Mouse (Mus musculus): ENCODE measurements around the gene Lekr1.

Lekr1 gene

GRCm38 (mm10) chr3:65656451-65656850 is 9.6 kb upstream of the Lekr1 start:
- DNase-seq (ENCODE audit: low read depth, low spot score), result no peak

GRCm38 (mm10) chr3:65656902-65657660 is 8.9 kb upstream of the Lekr1 start:
- no peak for DNase-seq (ENCODE audit: low read depth, low spot score)

GRCm38 (mm10) chr3:65658081-65658612 is 7.9 kb upstream of the Lekr1 start:
- no peak for DNase-seq (ENCODE audit: low read depth, low spot score)

- peak; percentile 52 for DNase-seq (ENCODE audit: low read depth, low spot score)
These were observed 7.1 kb upstream of the Lekr1 start for GRCm38 (mm10) chr3:65658721-65659619.

- DNase-seq (ENCODE audit: low read depth, low spot score), result no peak
These were observed 6.5 kb upstream of the Lekr1 start for GRCm38 (mm10) chr3:65659620-65659932.

- no peak for DNase-seq (ENCODE audit: low read depth, low spot score)
These were observed 5.7 kb upstream of the Lekr1 start for GRCm38 (mm10) chr3:65660336-65660735.

GRCm38 (mm10) chr3:65661731-65662130 is 4.3 kb upstream of the Lekr1 start:
- no peak for DNase-seq (ENCODE audit: low read depth, low spot score)

GRCm38 (mm10) chr3:65663176-65663575 is 2.9 kb upstream of the Lekr1 start:
- DNase-seq (ENCODE audit: low read depth, low spot score), result no peak

GRCm38 (mm10) chr3:65670216-65670615 is 4.2 kb downstream of the Lekr1 start:
- no peak for DNase-seq (ENCODE audit: low read depth, low spot score)

GRCm38 (mm10) chr3:65673725-65674124 is 7.7 kb downstream of the Lekr1 start:
- DNase-seq (ENCODE audit: low read depth, low spot score), result no peak

- no peak for DNase-seq (ENCODE audit: low read depth, low spot score)
These were observed 14.6 kb downstream of the Lekr1 start for GRCm38 (mm10) chr3:65680612-65681011.

GRCm38 (mm10) chr3:65689705-65690104 is 23.7 kb downstream of the Lekr1 start:
- no peak for DNase-seq (ENCODE audit: low read depth, low spot score)

GRCm38 (mm10) chr3:65690850-65691249 is 24.8 kb downstream of the Lekr1 start:
- DNase-seq (ENCODE audit: low read depth, low spot score), result no peak

- no peak for DNase-seq (ENCODE audit: low read depth, low spot score)
These were observed 33.7 kb downstream of the Lekr1 start for GRCm38 (mm10) chr3:65699704-65700103.

- DNase-seq (ENCODE audit: low read depth, low spot score), result no peak
These were observed 48.3 kb downstream of the Lekr1 start for GRCm38 (mm10) chr3:65714372-65714771.

- no peak for DNase-seq (ENCODE audit: low read depth, low spot score)
These were observed 51.4 kb downstream of the Lekr1 start for GRCm38 (mm10) chr3:65717406-65717805.

GRCm38 (mm10) chr3:65722897-65723296 is 56.9 kb downstream of the Lekr1 start:
- no peak for DNase-seq (ENCODE audit: low read depth, low spot score)

GRCm38 (mm10) chr3:65723664-65724063 is 57.6 kb downstream of the Lekr1 start:
- no peak for DNase-seq (ENCODE audit: low read depth, low spot score)

- DNase-seq (ENCODE audit: low read depth, low spot score), result no peak
These were observed 71.8 kb downstream of the Lekr1 start for GRCm38 (mm10) chr3:65737816-65738215.

GRCm38 (mm10) chr3:65744936-65745335 is 78.9 kb downstream of the Lekr1 start:
- no peak for DNase-seq (ENCODE audit: low read depth, low spot score)

- peak; percentile 12 for DNase-seq (ENCODE audit: low read depth, low spot score)
These were observed 98.8 kb downstream of the Lekr1 start for GRCm38 (mm10) chr3:65764511-65765508.
